Mouse (Mus musculus) cerebellum, adult 2 months (tissue): ENCODE data around the gene Ube2d1.

Experiments used
- CTCF ChIP-seq: fragments of 200-500 bp; IDR thresholded peaks from 2 replicates; pipeline ENCODE4 v1.5.1; 2011; ENCODE audit warnings: low read depth, mild to moderate bottlenecking, control low read depth, low read length, moderate library complexity, borderline replicate concordance; ENCODE audit not compliant: insufficient read depth
- POLR2A ChIP-seq: fragments of 200-500 bp; IDR thresholded peaks from 2 replicates; pipeline ENCODE4 v1.6.1; 2011; ENCODE audit warnings: low read length, control low read depth, borderline replicate concordance; ENCODE audit not compliant: insufficient read depth

GRCm38 (mm10) chr10:71330070-71330469 lies 45.0 kb upstream of the Ube2d1 start:
- TF ChIP-seq CTCF (no peak), POLR2A (no peak)
